Mouse (Mus musculus) stomach, embryonic 16.5 days (tissue): ENCODE results near the gene Zranb1. TPM values are rescaled to one million over a fixed set of nuclear protein-coding genes. Genes with fewer than 3 reads are reported as not detected.

Experiments used
- ATAC-seq: fragments of 200-750 bp; cut with Nextera tagmentation; 2 replicates; pipeline ENCODE4 v1.8.0; 2017; ENCODE audit warnings: moderate number of reproducible peaks, moderate TSS enrichment; ENCODE audit not compliant: insufficient read depth, low FRiP score
- H3K27ac ChIP-seq: fragments of 300-500 bp; sonication (generic); 2 replicates; pipeline ENCODE4 v1.5.1; 2014; ENCODE audit warnings: low read length
- H3K27me3 ChIP-seq: fragments of 300-500 bp; sonication (generic); 2 replicates; pipeline ENCODE4 v1.6.1; 2014; ENCODE audit warnings: low read length, control low read depth, mixed read lengths; ENCODE audit not compliant: control insufficient read depth, insufficient read depth
- H3K36me3 ChIP-seq: fragments of 300-500 bp; sonication (generic); 2 replicates; pipeline ENCODE4 v1.6.1; 2014; ENCODE audit warnings: low read length; ENCODE audit not compliant: control insufficient read depth, insufficient read depth
- H3K4me1 ChIP-seq: fragments of 300-500 bp; sonication (generic); 2 replicates; pipeline ENCODE4 v1.6.1; 2014; ENCODE audit warnings: low read length, control low read depth, mixed read lengths; ENCODE audit not compliant: control insufficient read depth, insufficient read depth
- H3K4me2 ChIP-seq: fragments of 300-500 bp; sonication (generic); 2 replicates; pipeline ENCODE4 v1.6.1; 2014; ENCODE audit warnings: low read depth, low read length, mixed read lengths
- H3K4me3 ChIP-seq: fragments of 300-500 bp; sonication (generic); replicated peaks from 2 replicates; pipeline ENCODE4 v1.5.1; 2014; ENCODE audit warnings: mild to moderate bottlenecking, low read length
- H3K9ac ChIP-seq: fragments of 300-500 bp; sonication (generic); 2 replicates; pipeline ENCODE4 v1.6.1; 2014; ENCODE audit warnings: low read length
- H3K9me3 ChIP-seq: fragments of 300-500 bp; sonication (generic); replicated peaks from 2 replicates; pipeline ENCODE4 v1.6.1; 2016; ENCODE audit warnings: low read length, control low read depth; ENCODE audit not compliant: control insufficient read depth
- WGBS: fragments of 180-500 bp; shearing (Covaris S2); extraction: QIAGEN DNeasy Blood & Tissue Kit; methylation state at CpG from one replicate; pipeline ENCODE4 v1.1.7; 2014; 5-methylcytosine and 5-hydroxymethylcytosine counted together
- polyA plus RNA-seq: library from polyadenylated mRNA; unstranded; fragments of >200 nt; fragmentation: Nextera tagmentation; extraction: Ambion mirVana; gene quantifications from 2 replicates; pipeline ENCODE4 v1.2.1, GENCODE M21; 2015

The Zranb1 gene
- polyA plus RNA-seq, 1 experiment from 2014 or later = 10.5 TPM

DNA sequence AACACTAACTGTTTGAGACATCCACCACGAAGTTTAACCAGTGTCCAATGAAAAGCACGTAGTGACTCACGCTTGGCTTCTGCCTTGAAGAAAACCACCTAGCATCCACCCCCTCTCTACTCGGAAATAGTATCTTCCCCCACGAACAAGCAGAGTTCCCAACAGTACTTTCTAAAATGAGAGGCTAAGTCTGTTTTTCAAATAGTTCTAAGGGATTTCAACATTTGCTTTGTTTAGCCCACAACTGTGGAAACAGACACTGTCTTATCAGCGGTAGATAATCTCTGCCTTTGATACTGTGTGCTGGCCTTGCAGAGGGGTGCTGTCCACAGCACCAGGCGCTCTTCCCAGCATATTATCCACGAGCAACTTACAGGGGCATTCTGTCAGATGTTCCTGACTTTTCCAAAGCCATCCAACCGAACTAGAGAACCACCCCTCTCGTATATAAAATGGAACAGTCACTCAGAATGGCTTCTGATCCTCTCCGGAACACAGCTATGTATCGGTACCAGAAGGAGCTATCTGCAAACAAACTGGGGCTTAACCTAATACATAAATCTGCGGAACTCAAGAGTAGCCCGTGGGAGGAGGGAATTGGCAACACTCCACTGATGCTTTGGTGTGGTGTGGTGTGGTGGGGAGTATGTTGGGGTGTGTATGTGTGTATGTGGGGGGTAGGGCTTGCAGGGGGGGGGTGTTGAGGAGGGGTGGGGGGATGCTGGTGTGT, 81.9 kb downstream of the Zranb1 start:
- peak overlapping the region; percentile 47; the same call in 1 of the 2 replicates for H3K27ac ChIP-seq
- WGBS = 36% methylated on average over 14 of the region's 14 CpGs
- ATAC-seq = no peak
- H3K4me1 ChIP-seq = peaks cover 71% of the 10 kb centered on the region
- H3K9me3 ChIP-seq = no peaks in the 10 kb centered on the region
- no peak overlapping the region for H3K4me2 ChIP-seq
- H3K27me3 ChIP-seq = no peaks in the 10 kb centered on the region
- no peak overlapping the region for H3K9ac ChIP-seq
- no peaks in the 10 kb centered on the region for H3K36me3 ChIP-seq
- H3K4me3 ChIP-seq = no peak overlapping the region

DNA sequence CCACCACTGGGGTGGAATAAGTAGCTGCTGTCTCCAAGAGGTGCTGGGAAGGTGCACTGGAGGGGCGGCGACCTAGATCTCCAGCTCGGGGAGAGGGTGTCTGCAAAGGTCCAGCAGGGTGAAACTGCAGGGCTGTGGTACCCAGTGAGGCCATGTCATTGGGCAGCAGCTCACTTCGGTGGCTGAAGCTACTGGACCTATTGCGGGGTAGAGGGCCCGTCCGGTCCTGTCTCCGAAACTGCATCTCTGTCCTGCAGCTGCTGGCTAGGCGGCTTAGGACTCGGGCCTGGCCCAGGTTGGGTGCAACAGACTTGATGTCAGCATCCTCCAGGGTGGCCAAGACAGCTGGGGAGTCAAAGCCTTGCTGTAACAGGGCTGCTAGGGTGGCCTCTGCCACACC, 83.0 kb downstream of the Zranb1 start:
- Histone ChIP-seq H3K9ac (no peak overlapping the region), H3K9me3 (no peaks in the 10 kb centered on the region), H3K4me1 (peaks cover 66% of the 10 kb centered on the region), H3K27me3 (no peaks in the 10 kb centered on the region), H3K4me2 (no peak overlapping the region), H3K36me3 (no peaks in the 10 kb centered on the region), H3K27ac (no peak overlapping the region), H3K4me3 (no peak overlapping the region)
- WGBS = 93% methylated on average over 10 of the region's 10 CpGs
- no peak for ATAC-seq

DNA sequence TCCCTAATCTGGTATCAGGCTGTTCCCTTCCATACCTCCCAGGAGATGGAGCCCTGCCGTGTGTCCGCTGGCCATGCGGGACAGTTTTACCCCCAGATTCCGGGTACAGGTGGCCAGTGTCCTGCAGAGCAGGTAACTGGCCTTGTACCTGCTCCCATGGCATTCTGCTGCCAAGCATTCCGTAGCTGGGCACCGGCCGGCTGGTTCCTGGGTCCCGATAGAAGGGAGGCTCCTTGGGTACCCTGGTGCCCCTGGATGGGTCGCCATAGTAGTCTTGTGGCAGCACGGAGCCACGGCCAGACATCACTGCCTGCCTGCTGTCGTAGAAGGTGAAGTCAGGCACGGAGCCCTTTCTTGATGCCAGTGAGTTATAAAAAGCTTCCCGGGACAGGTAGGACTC, 83.7 kb downstream of the Zranb1 start:
- H3K4me1 ChIP-seq = peaks cover 73% of the 10 kb centered on the region
- H3K27ac ChIP-seq = peak overlapping the region; percentile 91
- H3K27me3 ChIP-seq = no peaks in the 10 kb centered on the region
- H3K9ac ChIP-seq = peak overlapping the region; percentile 49; the same call in 1 of the 2 replicates
- no peak overlapping the region for H3K4me3 ChIP-seq
- ATAC-seq = no peak
- H3K4me2 ChIP-seq = 0 out of 2 replicates have a peak overlapping the region, but pooled peaks have one; percentile 27
- H3K9me3 ChIP-seq = no peaks in the 10 kb centered on the region
- 92% methylated on average over 14 of the region's 14 CpGs for WGBS
- no peaks in the 10 kb centered on the region for H3K36me3 ChIP-seq

DNA sequence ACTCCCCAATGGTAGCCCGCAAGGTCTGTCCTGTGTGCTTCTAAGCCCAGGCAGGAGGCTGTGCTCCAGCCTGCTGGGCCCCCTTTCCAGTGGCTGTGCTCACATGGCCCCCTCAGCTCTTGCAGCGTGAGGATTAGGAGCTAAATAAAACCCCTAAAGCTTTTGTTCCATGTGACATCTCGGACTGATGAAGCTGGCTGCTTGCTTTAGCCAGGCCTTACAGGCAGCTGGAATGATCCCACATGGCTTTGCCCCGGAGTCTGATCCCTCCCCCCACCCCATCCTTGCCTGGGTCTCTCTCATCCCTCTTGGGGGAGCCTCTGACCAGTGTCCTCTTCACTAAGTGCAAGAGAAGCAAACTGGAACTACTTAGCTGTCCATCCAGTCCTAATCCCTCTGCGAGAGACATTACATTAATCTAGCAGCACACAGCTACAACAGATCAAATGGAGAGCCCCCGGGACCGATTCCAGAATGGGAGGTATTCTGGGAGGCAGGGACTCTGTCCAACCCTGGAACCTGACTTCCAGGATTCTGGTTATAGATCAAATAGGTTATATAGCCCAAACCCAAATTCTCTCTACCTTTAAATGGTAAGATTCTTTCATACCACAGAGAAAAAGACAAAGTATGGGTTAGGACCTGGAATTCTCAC, 84.6 kb downstream of the Zranb1 start:
- H3K27ac ChIP-seq = peak overlapping the region; percentile 91
- H3K36me3 ChIP-seq = no peaks in the 10 kb centered on the region
- peaks cover 78% of the 10 kb centered on the region for H3K4me1 ChIP-seq
- ATAC-seq = peak; percentile 59
- no peaks in the 10 kb centered on the region for H3K27me3 ChIP-seq
- no peak overlapping the region for H3K4me3 ChIP-seq
- 22% methylated on average over 7 of the region's 7 CpGs for WGBS
- H3K9ac ChIP-seq = peak overlapping the region; percentile 49; the same call in 1 of the 2 replicates
- peak overlapping the region; percentile 27; the same call in 1 of the 2 replicates for H3K4me2 ChIP-seq
- no peaks in the 10 kb centered on the region for H3K9me3 ChIP-seq

DNA sequence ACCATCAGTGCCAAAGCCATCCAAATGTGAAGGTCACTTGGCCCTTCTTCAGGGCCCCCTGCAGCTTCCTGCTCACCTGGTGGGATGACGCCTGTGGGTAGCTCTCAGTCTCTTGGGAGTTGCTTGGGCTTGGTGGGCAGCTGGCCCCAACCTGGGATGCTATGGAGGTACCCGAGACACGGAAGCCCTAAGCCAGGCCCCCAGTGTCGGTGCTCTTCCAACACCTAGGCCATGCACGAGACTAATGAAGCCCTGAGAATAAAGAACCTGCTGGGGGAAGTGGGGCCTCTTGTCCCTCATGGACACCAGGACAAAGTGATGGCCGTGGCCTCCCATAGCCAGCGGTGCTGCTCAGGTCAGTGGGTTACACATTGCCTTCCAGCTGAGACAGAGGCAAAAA, 88.0 kb downstream of the Zranb1 start:
- ATAC-seq = no peak
- Histone ChIP-seq H3K36me3 (no peaks in the 10 kb centered on the region), H3K9me3 (no peaks in the 10 kb centered on the region), H3K4me2 (no peak overlapping the region), H3K4me3 (no peak overlapping the region), H3K27me3 (no peaks in the 10 kb centered on the region), H3K9ac (no peak overlapping the region), H3K27ac (0 out of 2 replicates have a peak overlapping the region, but pooled peaks have one; percentile 44), H3K4me1 (peaks cover 50% of the 10 kb centered on the region)
- 79% methylated on average over 7 of the region's 7 CpGs for WGBS

DNA sequence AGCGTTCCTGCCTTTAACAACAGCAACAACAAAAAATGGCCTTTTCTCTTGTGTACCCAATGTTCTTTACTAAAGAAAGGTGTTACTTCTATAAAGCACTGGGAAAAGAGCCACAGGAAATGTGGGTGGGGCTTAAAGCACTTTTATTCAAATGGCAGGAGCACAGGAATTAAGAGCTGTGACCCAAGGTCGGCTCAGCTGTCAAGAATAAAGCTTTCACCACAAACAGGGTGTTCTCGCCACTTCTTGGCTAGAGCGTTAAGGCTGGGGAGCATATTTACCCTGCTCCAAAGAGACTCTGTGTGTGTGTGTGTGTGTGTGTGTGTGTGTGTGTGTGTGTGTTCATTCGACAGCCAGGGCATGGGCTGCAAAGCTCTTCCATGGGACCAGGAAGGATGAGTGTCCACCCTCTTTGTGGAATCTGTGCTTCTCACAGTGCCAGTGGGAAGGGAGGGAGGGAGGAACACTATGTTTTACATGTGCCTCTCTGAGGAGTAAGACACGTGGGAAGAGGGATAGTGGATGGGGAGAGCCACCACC, 88.6 kb downstream of the Zranb1 start:
- Histone ChIP-seq H3K4me3 (no peak overlapping the region), H3K36me3 (no peaks in the 10 kb centered on the region), H3K27me3 (no peaks in the 10 kb centered on the region), H3K27ac (0 out of 2 replicates have a peak overlapping the region, but pooled peaks have one; percentile 44), H3K4me1 (peaks cover 45% of the 10 kb centered on the region), H3K9ac (no peak overlapping the region), H3K4me2 (no peak overlapping the region), H3K9me3 (no peaks in the 10 kb centered on the region)
- ATAC-seq = no peak
- WGBS = 25% methylated on average over 6 of the region's 6 CpGs

DNA sequence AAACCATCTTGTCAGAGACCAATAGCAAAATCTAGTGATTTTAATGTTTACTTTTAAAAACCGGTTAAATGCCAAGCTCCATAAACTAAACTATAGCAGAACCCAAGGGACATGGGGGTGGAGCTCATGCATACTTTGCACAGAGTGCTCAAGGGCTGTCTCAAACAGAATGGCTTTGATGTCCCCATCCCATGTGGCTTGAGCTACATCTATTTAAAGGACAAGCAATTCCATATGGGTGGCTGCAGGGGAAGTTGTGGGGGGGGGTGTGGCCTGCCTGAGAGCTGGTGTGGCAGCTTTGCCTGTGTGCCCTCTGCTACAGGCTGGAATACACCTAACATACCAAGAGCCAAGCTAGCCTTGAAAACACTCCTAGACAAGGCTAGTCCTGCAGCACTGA, 93.8 kb downstream of the Zranb1 start:
- 24% methylated on average over 1 of the region's 1 CpGs for WGBS
- Histone ChIP-seq H3K4me1 (peaks cover 46% of the 10 kb centered on the region), H3K27ac (0 out of 2 replicates have a peak overlapping the region, but pooled peaks have one; percentile 30), H3K9me3 (no peaks in the 10 kb centered on the region), H3K36me3 (no peaks in the 10 kb centered on the region), H3K4me2 (no peak overlapping the region), H3K27me3 (no peaks in the 10 kb centered on the region), H3K4me3 (no peak overlapping the region), H3K9ac (no peak overlapping the region)
- peak; percentile 35; the same call in 1 of the 2 replicates for ATAC-seq

DNA sequence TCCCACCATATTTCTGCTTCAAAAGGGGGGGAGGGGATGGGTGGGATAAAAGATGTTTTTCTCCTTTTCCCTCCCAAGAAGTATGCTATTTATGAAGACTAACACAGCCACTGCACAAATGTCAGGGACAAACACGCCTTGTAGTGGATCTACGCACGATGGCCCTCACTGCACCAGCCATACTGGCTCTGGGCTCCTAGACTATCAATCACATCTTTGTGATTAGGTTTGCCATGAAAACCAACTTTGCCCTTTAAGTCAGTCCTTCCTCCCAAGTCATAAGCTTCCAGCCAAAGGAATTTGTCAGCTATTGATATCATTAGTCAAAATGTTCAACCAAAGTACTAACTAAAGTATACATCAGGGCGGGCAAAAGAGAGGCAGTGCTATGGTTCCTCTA, 97.0 kb downstream of the Zranb1 start:
- Histone ChIP-seq H3K4me2 (no peak overlapping the region), H3K27ac (no peak overlapping the region), H3K9me3 (no peaks in the 10 kb centered on the region), H3K27me3 (no peaks in the 10 kb centered on the region), H3K9ac (no peak overlapping the region), H3K4me3 (no peak overlapping the region), H3K36me3 (no peaks in the 10 kb centered on the region), H3K4me1 (peaks cover 44% of the 10 kb centered on the region)
- ATAC-seq = no peak
- WGBS = 77% methylated on average over 4 of the region's 4 CpGs

DNA sequence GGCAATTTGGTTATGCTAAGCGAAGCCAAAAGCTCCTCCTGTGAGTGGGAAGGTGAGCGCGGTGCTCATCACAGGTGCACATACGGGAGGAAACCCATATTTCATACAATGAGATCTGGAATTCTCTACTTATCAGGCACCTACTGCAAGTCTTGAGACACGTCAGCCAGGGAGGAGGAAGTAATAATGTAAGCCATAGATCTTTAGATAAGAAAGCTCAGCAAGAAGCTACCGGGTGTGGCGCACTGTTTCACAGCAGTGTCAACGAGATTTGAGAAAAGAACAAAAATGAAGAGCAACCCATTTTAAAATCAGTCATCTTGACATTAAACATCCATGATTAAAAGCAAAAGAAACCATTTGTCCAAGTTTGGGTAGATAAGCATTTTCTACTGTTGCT, 98.1 kb downstream of the Zranb1 start:
- 64% methylated on average over 8 of the region's 8 CpGs for WGBS
- Histone ChIP-seq H3K9ac (no peak overlapping the region), H3K36me3 (no peaks in the 10 kb centered on the region), H3K4me2 (no peak overlapping the region), H3K27ac (peak overlapping the region; percentile 26), H3K4me1 (peaks cover 54% of the 10 kb centered on the region), H3K27me3 (no peaks in the 10 kb centered on the region), H3K9me3 (no peaks in the 10 kb centered on the region), H3K4me3 (no peak overlapping the region)
- no peak for ATAC-seq
